Mouse (Mus musculus) yolk sac, embryonic 10.5 days (tissue): Measurements from ENCODE around the gene Adamts18.
A peak's percentile ranks its signal among the peaks of the same experiment; 100 is the strongest.

Experiments
- DNase-seq: peaks from one replicate; pipeline ENCODE4 v3.0.0-alpha.2; 2017; ENCODE audit warnings: low spot score

Gene Adamts18

DNA sequence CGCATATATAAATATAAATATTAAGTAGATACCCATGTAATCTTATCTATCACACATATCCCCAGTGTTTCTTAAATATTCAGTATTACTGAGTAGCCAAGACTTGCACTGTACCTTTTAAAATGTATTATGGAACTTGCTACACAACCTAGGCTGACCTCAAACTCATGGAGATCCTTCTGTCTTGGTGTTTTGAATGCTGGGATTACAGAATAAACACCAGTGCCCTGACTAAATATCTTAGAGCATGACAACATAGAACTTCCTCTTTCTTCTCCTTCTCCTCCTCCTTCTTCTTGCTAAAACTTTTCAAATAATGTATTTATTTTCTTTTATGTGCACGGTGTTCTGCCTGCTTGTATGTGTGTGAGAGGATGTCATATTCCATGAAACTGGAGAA is 95.4 kb downstream of the Adamts18 start:
- no peak for DNase-seq

DNA sequence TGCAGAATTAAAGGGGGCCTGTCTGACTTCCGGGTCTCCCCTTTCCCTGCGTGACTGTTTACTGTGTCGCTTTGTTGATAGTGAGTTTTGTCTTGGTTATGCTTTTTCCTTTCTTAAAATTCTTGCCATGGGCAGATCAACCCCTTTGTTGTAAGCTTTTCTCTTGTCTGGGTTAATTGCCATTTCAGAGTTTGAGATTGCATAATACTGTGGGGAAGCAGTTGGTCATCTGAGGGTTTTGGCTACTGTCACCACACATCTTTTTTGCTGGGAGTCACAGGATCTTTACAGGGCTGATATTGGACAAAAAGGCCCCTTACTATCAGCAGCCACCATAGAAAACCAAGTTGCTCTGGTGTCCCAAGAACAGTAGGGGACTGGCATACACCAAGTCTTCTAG is 96.2 kb downstream of the Adamts18 start:
- DNase-seq = no peak

DNA sequence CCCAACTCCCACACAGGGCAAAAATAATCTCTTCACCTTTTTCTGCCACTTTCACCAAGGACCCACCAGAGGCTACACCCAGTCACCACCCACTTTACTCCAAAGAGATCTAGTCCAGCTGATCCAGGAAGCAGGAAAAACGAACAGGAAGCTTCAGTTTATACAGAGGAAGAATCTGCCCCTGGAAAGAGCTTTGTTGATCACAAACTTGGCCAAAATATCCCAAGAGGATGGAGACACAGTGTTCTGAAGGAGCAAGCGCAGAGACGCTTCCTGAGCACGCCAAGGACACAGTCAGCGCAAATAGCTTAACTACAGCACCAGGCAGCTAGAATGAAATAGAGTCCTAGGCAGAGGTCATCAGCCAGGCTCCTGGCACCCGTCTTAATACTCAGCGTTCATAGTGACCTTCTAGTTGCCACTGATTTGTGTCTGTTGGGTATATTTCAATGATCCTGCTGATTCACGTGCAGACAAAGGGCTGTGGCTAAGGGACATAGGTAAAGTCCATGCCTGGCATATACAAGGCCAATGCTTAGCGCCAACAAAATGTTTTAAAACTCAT is 113.0 kb downstream of the Adamts18 start:
- no peak for DNase-seq

DNA sequence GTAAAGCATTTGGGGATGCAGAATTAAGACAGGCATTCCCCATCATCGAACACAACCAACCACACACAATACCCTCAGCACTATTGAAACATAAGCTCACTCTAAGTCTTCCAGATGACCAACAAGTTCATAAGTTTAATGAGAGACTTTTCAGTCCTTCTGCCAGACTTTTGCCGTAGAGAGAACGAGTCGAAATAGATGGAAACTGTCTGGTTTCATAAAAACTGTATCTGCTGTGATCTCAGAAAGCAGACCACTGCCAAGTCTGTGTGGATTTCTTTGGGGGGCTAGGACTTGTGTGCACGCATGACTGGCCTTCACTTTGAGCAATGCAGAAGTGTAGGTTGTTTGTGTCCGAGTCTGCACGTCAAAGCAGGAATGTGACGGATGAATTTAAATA is 123.2 kb downstream of the Adamts18 start:
- DNase-seq = no peak

DNA sequence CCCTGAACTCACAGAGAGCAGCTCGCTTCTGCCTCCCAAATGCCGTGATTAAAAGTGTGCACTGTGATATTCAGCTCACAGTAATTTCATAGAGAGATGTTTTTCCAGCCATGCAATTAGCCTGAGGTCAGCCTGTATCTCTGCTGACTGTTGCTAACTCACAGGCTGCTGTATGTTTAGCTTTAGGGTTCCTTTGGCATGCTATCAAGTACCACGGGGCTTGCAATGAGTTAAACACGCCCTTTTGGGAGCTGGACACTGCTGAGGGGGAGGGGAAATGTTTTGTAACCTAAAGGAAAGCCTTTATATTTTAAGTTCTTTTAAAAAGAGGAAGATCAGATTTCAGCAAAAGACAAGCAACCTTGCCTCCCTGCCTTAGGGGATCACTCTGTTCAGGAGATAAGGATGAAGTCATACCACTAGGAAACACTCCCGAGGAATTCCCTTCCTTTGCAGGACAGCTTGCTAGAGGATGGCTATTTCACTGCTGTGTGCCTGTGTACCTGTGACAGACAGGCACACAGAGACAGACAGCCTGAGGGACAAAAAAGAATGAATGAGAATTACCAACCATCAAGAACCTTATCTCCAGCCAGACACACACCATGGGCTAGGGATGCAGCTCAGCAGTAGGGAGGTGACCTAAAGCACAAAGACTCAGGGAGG is 124.5 kb downstream of the Adamts18 start:
- DNase-seq = no peak

DNA sequence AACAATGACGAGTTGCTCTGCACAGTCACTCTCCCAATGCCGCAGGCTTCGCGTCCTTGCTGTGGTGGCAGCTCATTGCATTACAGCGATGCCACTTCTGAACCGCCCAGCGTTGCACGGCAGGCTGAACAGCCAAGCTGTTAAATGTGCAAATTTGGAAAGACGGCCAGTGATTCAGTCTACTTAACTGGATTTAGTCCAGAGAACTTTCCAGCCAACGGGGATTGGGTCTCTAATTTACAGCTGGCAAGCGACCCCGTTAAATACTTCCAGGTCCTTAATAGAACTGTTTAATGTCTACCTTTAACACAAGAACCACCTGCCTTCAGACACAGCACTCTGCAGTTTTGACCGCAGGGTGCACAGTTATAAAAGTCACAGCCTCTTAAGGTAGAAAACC is 127.1 kb downstream of the Adamts18 start:
- no peak for DNase-seq

DNA sequence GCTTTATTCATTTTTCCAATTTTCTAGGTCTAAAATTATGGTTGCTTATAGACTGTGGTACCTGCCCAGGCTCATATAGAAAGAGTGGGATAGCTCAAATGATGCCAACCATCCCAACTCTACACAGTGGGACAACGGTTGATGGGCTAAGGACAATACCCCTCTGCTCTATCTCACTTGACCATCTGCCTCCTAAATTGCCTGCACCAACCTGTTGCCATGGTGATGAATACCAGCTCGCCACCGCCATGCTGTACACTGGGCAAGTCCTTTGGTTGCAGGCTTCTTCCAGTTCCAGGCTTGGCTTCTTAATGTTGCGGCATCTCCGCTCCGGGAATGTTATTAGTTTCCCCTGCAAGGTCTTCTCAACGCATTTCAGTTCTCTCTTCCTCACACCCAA is 143.6 kb downstream of the Adamts18 start:
- no peak for DNase-seq

DNA sequence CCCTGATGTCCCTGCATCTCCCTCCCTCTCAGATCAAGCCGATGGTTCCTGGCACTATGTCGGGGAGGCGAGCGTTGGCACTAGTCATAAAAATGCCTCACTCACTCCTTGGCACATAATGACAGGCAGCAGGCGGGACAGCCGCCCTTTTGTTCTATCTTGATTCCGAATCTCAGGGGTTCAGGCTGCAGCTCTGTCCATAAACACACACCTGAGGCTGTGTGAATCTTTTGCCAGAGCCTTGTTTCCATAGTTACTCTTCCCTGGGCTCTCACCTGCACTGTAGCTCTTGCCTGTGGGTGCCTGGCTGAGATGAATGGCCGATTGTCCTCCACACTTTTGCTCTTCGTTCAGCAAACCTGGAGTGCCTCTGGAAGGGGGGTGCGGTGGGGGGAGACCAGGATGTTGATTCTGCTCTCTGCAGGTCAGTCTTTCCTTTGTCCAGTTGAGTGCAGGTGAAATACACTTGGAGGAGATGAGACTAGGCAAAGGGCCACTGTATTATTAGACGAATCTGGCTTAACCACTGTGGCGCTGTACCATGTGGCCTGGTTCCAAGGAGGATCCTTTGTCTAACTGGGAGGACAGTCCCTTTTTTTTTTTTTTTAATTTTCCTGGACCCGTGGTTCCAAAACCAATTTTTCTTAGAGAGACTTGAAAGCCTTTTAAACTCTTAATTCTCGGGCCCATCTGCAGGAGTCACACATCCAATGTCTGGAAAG is 156.8 kb downstream of the Adamts18 start:
- no peak for DNase-seq

DNA sequence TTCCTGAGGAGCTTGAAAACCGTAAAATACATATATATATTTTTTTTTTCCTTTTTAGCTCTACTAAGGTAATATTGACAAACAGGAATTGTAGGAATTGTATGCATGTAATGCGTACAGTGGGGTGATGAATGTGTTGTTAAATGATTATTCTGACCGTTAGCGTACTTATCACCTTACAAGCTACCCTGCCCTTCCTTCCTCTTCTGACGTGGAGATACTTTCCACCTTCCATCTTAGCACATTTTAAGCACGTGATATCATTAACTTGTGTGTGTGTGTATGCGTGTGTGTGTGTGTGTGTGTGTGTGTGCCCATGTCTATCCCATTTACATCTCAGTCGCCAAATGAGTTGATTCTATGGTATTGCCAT is 160.0 kb downstream of the Adamts18 start:
- DNase-seq = no peak

DNA sequence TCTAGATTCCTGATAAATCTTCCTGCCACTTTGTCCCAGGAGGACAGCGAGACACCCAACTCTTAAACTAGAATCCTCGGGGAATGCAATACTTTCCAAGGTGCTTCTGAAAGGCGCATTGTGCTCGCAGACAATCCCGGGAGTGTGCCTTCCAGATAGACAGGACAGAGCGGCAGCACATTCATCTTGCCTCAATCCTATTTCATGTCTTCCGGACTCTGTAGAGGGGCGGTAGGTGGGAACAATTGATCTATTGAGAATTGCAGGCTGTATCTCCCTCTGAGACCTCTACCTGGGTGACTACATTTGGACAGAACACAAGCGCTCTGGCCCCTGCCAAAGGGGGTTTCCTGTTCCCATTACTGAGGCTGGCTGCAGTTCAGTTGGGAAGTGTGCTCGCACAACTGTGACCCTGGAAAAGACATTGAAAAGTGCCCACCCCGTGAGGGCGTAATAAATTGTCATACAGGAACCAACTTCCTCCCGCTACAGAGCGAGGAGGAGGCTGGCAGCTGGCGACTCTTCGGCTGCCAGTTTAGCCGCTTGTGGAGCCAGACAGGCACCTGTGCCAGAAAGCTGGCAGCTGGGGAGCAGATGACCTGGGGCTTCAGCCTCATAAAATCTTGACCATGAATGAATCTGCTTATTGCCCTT is 160.5 kb downstream of the Adamts18 start:
- no peak for DNase-seq

DNA sequence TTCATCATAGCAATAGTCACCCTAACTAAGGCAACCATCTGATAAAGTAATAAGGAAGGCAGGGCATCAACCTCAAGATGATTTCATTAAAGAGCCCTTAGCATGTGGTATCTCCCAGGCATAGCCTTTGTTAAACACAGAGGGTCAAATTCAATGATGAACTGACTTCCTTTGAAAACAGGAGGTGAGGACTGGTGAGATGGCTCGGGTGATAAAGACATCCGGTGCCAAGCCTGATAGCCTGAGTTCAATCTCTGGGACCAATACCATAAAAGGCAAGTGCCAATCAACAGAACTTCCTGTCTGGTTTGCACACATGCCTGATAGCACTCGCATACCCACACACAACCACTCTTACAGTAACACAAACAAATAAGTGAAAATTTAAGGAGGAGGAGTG is 169.2 kb downstream of the Adamts18 start:
- no peak for DNase-seq

DNA sequence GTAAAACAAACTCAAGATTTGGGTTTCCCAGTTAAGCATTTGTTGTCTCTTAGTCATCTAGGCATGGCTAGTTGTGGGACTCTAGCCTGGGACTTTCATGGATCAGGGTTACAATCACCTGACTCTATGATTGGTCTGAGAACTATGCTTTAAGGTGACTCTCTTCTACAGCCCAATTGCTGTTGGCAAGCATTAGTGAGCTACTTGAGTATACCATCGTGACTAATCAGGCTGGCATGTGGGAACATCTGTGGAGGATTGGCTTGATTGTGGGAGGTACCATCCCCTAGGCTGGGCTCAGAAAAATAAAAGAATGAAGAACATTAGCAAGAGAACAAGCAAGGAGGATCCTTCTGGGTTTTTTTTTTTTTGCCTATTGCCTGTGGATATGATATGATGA is 171.7 kb downstream of the Adamts18 start:
- DNase-seq = no peak

DNA sequence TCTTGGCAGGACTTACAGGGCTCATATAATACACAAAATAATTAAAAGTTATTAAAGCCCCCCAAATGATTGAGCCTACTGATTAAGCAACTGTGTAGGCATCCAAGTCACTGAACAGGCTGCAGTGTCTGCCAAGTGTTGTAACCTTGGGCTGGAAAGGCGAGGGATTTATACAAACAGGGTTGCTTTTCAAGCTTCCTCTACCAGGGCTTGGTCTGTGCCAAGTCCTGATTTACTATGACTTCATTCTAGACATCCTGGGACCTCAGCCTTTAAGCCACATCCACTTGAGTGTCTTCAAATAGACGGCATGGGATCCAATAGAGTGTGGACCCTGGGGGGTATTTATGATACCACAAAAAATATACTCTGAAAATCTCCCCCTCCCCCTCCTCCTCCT is 173.3 kb downstream of the Adamts18 start:
- no peak for DNase-seq

DNA sequence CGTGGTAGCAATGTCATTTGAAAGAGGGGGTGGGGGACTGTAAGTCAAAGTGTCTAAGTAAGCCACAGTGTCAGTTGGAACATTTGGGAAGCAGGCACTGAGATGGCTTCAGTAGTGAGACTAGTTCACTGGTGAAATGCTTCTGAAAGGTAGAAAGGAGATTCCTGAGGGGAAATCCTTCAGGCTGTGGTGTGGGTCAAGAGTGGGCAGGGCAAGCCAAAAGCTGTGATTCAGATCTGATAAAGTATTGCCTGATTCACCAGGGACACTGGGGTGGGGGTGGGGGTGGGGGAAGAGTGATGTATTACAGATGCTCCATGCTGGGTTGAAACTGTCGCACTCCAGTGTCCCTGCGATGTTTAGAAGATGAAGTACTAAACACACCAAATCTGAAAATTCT is 173.9 kb downstream of the Adamts18 start:
- no peak for DNase-seq

DNA sequence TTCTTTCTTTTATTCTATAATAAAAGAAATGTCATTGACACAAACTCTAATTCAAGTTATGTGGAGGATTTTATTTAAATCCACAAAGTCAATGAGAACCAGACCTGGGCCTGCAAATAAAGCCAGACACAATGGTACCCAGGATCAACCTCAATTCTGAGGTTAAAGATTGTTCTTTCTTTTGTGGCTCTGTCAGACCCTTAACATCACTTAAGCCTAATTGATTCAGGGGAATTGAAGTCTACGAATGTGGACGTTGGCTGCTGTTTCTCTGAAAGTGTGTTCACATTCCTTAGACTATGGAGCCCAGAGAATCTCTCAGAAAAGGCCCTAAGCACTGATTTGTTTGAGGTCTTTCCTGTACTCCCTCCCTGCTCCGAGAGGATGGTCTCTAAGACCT is 175.2 kb downstream of the Adamts18 start:
- no peak for DNase-seq

DNA sequence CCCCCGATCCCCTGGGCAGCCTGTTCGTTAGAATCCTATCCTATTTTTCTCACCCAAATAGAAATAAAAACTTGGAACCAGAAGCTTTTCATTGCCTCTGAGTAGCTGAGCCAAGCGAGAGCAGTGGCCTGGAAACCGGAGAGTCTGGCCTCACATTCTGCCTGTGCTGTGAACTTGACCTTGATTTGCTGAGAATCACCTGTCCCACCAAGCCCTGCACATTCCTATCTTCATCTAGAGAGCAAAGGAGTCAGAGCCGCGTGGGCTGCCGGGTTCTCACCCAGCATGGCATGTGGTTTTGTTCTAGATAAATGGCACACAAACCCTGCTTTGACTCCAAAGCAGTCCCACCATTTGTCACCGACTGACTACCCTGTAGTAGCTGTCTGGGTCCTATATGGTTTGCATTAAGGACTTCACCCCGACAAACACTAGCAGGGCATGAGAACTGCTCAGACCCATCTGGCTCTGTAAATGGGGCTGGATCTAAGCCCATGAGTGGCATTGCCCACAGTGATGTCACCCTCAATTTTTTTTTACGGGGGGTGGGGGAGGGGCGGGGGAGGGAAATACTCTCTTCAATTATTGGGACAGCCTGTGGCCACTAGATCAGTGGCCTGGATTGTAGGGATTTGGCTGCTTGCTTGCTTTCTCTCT is 175.8 kb downstream of the Adamts18 start:
- DNase-seq = no peak

DNA sequence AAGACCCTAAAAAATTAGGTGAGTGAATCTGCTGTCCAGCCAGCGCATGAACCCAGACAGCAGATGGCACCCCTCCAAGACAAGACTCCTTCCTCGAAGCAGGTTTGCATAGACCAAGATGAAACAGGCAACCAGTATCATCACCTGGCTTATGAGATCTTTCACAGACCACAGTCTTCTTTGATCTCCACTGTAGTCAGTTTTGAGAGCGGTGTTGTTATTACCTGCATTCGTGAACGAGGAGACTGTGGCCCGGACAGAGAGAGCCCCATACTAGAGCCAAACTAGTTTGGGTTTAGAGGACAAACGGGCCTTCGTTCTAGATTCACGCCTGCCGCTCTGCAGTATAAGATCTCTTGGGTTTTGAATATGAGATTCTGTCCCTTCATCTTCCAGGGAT is 178.6 kb downstream of the Adamts18 start:
- DNase-seq = no peak

DNA sequence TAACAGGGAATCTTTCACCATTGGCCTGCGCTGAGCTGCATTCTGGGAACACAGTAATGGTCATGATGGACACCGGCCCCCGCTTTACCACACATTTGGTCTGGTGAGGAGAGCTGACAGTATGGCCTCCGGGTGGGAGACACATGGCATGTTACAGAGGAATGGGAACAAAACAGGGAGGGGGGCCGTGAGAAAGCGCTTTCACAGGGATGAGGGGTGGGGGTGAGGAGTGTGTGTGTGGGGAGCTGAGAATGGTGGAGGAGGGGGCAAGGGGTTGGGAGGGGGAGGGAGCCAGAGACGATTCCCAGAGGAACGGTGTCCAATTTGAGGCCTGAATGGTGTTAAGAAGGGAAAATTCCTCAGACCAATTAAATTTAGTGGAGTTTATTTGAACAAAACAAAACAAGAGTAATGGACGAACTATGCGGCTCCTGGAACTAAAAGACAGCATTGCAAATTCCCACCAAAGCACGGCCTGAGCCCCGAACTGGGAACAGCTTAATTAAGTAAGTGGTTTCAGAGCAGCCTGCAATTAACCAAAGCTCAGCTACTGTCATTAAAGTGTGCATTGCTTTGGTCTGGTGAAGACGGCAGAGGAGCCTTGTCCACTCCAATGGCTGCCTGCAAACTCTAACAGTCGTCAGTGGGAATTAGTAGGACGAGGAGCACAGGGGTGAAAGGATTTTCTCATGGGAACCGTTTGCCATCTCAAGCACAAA is 181.7 kb downstream of the Adamts18 start:
- DNase-seq = no peak

DNA sequence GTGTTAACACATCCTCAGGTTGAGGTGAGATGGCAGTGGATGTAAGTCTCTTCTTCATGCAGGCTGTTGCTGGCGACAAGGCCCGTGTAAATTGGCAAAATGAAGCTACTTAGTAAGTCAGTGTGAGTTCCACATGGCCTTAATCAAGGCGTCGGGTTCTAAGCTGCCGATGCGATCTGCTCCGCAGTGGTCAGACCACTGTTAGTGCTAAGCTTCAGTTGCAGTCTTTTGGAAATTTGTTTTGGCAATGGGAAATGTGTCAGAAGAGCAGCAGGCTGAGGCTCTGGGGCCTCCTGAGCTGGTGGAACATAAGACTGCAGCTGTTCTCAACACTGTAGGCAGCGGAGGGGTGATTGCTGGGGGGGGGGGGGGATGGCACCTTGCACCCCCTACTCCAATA is 182.6 kb downstream of the Adamts18 start:
- DNase-seq = no peak

DNA sequence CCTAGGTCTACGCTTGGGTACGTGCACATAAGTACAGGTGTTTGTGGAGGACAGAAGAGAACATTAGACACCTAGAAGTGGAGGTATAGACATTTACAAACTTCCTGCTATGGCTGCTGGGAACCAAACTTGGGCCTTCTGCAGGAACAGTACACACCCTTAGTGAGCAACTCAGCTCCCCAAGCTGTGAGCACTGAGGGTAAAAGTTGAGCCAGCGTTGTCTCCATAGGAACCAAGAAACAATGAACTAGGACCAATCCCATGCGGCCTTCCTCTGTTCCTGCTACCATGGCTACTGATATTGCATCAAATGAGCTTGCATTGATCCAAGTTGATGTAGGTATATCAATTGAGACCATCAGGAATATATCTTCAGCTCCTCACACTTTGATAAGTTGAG is 183.5 kb downstream of the Adamts18 start:
- no peak for DNase-seq

DNA sequence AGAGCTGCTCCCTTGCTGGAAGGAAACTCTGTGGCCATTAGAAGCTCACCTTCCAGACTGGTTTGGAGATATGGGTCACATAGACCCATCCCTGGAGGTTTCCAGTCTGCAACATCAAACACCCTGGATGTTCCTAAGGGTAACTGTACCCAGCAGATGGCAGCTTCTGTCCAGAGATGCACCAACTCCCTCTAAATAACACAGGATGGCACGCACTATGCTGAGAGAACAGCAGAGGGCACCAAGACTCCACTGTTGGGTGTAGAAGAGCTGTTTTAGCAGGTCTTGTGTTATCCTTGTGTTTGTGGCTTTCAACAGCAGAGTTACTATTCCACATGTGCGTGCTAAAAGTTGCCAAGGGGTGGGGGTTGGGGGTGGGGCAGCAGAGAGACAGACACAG is 184.0 kb downstream of the Adamts18 start:
- peak; percentile 62 for DNase-seq

DNA sequence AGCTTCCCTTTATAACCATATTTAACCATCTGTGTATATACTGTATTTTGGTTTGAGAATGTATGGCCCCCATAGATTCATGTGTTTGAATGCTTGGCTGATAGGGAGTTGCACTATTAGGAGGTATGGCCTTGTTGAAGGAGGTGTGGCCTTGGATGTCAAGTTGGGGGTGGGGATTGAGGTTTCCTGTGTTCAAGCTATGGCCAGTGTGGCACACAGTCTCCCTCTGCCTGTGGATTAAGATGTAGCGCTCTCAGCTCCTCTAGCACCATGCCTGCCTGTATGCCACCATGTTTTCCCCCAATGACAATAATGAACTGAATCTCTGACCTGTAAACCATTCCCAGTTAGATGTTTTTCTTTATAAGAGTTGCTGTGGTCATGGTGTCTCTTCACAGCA is 188.4 kb downstream of the Adamts18 start:
- no peak for DNase-seq
